Mouse (Mus musculus): ENCODE data around the gene Zbtb4. TPM values are rescaled to one million over a fixed set of nuclear protein-coding genes. Genes with fewer than 3 reads are reported as not detected.
"Not testable (repeated sequence)": the region's sequence is repeated elsewhere in the genome, so short reads cannot be mapped to it uniquely, and the experiment has no call there.

The Zbtb4 gene
- total RNA-seq (2021): 10 to 100 TPM; 29.3 to 35.9 TPM
- long read RNA-seq, experiment 1, full-length matches to known transcripts: 2 of 11 reads
- long read RNA-seq, experiment 1, partial matches to known transcripts: 1 of 11 reads
- long read RNA-seq, experiment 1, other reads (novel, unspliced or antisense): 8 of 11 reads
- long read RNA-seq, experiment 2, full-length matches to known transcripts: 2 of 8 reads
- long read RNA-seq, experiment 2, partial matches to known transcripts: 0 of 8 reads
- long read RNA-seq, experiment 2, other reads (novel, unspliced or antisense): 6 of 8 reads

- H3K4me3 ChIP-seq: peak within 1 kb of the TSS; percentile 94
- intact Hi-C loops (cut with DNase I): no loop called here
- peak within 1 kb of the TSS; percentile 99 for H3K27ac ChIP-seq
- no peak for TF ChIP-seq CTCF (IDR thresholded peaks at IDR 0.05)
- DNase-seq: peak; percentile 78
Measured at GRCm38 (mm10) chr11:69765221-69766125, at the start of gene Zbtb4. Gene Zbtb4, plus strand, starts transcription at chr11:69765912.

GRCm38 (mm10) chr11:69715929-69716328, 49.8 kb upstream of the Zbtb4 start:
- 0 out of 2 replicates have a peak overlapping the region, but pooled peaks have one; percentile 12 for H3K27ac ChIP-seq
- no peak for DNase-seq
- H3K4me3 ChIP-seq: no peak overlapping the region
- TF ChIP-seq CTCF (IDR thresholded peaks at IDR 0.05): no peak
- intact Hi-C loops (cut with DNase I): loop anchor here (1.0 kb wide), 1 partner anchor 34 kb away; the partner anchor contains the start of gene Senp3

GRCm38 (mm10) chr11:69716953-69717352, 48.8 kb upstream of the Zbtb4 start:
- Histone ChIP-seq H3K4me3 (no peak overlapping the region), H3K27ac (no peak overlapping the region)
- DNase-seq: no peak
- intact Hi-C loops (cut with DNase I): no loop called here
- TF ChIP-seq CTCF (IDR thresholded peaks at IDR 0.05): no peak

GRCm38 (mm10) chr11:69718661-69719060, 47.1 kb upstream of the Zbtb4 start:
- Histone ChIP-seq H3K4me3 (no peak overlapping the region), H3K27ac (no peak overlapping the region)
- no peak for TF ChIP-seq CTCF (IDR thresholded peaks at IDR 0.05)
- intact Hi-C loops (cut with DNase I): no loop called here
- no peak for DNase-seq

GRCm38 (mm10) chr11:69719423-69719822, 46.3 kb upstream of the Zbtb4 start:
- peak; percentile 20; the same call in 1 of the 2 replicates for TF ChIP-seq CTCF (IDR thresholded peaks at IDR 0.05)
- intact Hi-C loops (cut with DNase I): no loop called here

GRCm38 (mm10) chr11:69720852-69721251, 44.9 kb upstream of the Zbtb4 start:
- no peak overlapping the region for H3K4me3 ChIP-seq
- no peak for DNase-seq
- intact Hi-C loops (cut with DNase I): no loop called here
- no peak for TF ChIP-seq CTCF (IDR thresholded peaks at IDR 0.05)
- no peak overlapping the region for H3K27ac ChIP-seq

More at GRCm38 (mm10) chr11:69719423-69719822, 46.3 kb upstream of the Zbtb4 start:
- Histone ChIP-seq H3K27ac (no peak overlapping the region), H3K4me3 (no peak overlapping the region)
- DNase-seq: no peak

GRCm38 (mm10) chr11:69723074-69723473, 42.6 kb upstream of the Zbtb4 start:
- Histone ChIP-seq H3K27ac (no peak overlapping the region), H3K4me3 (no peak overlapping the region)
- no peak for DNase-seq
- TF ChIP-seq CTCF (IDR thresholded peaks at IDR 0.05): no peak
- intact Hi-C loops (cut with DNase I): no loop called here

- DNase-seq: no peak
- H3K4me3 ChIP-seq: no peak overlapping the region
- intact Hi-C loops (cut with DNase I): no loop called here
- H3K27ac ChIP-seq: no peak overlapping the region
- TF ChIP-seq CTCF (IDR thresholded peaks at IDR 0.05): no peak
Measured at GRCm38 (mm10) chr11:69725951-69726350, 39.8 kb upstream of the Zbtb4 start.

- peak; percentile 66 for DNase-seq
- no peak overlapping the region for H3K27ac ChIP-seq
- intact Hi-C loops (cut with DNase I): no loop called here
- no peak overlapping the region for H3K4me3 ChIP-seq
- TF ChIP-seq CTCF (IDR thresholded peaks at IDR 0.05): peak; percentile 78
Measured at GRCm38 (mm10) chr11:69729063-69729462, 36.6 kb upstream of the Zbtb4 start.

GRCm38 (mm10) chr11:69731408-69731807, 34.3 kb upstream of the Zbtb4 start:
- H3K4me3 ChIP-seq, DNase-seq, H3K27ac ChIP-seq: not testable (repeated sequence)
- TF ChIP-seq CTCF (IDR thresholded peaks at IDR 0.05): peak; percentile 33
- intact Hi-C loops (cut with DNase I): loop anchor here (2.0 kb wide), 1 partner anchor 145 kb away; no protein-coding TSS in a partner anchor

- no peak overlapping the region for H3K27ac ChIP-seq
- H3K4me3 ChIP-seq: no peak overlapping the region
- intact Hi-C loops (cut with DNase I): loop anchor here (2.0 kb wide), 1 partner anchor 19 kb away; no protein-coding TSS in a partner anchor
- no peak for DNase-seq
- TF ChIP-seq CTCF (IDR thresholded peaks at IDR 0.05): no peak
Measured at GRCm38 (mm10) chr11:69751635-69752034, 14.1 kb upstream of the Zbtb4 start.

- no peak overlapping the region for H3K4me3 ChIP-seq
- no peak for DNase-seq
- intact Hi-C loops (cut with DNase I): loop anchor here (2.0 kb wide), 1 partner anchor 20 kb away; no protein-coding TSS in a partner anchor
- peak overlapping the region; percentile 24; the same call in 1 of the 2 replicates for H3K27ac ChIP-seq
- no peak for TF ChIP-seq CTCF (IDR thresholded peaks at IDR 0.05)
Measured at GRCm38 (mm10) chr11:69752686-69753085, 13.0 kb upstream of the Zbtb4 start.

All from gastrocnemius, adult 2 months (tissue).